Mouse (Mus musculus): ENCODE measurements around the gene Calm2.

The Calm2 gene

GRCm38 (mm10) chr17:87403462-87403861 lies 43.3 kb downstream of the Calm2 start:
- DNase-seq (ENCODE audit: low spot score in 2 of 2): no peak

- no peak for DNase-seq (ENCODE audit: low spot score in 2 of 2)
These were observed 44.3 kb downstream of the Calm2 start for GRCm38 (mm10) chr17:87402444-87402843.

GRCm38 (mm10) chr17:87397088-87397487 lies 49.6 kb downstream of the Calm2 start:
- no peak for DNase-seq (ENCODE audit: low spot score in 2 of 2)

DNA sequence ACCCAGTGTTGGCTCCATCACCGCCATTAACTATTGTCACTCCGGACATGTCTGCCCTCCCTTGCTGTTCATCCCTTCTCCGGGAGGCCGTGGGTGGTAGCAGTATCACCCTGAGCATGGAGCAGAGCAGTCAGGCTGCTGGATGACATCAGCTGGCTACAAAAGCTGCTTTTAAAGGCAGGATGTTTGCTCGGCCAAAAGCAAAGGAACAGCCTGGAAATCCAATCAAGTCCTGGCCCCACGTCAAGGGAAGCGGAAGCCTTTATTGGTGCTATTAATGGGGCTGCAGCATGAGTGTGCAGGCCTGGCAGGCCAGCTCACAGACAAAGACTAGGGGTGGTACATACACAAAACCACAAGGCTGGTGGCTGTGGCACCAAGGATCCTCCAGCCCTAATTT lies 55.5 kb downstream of the Calm2 start:
- DNase-seq (ENCODE audit: low spot score in 2 of 2): no peak

DNA sequence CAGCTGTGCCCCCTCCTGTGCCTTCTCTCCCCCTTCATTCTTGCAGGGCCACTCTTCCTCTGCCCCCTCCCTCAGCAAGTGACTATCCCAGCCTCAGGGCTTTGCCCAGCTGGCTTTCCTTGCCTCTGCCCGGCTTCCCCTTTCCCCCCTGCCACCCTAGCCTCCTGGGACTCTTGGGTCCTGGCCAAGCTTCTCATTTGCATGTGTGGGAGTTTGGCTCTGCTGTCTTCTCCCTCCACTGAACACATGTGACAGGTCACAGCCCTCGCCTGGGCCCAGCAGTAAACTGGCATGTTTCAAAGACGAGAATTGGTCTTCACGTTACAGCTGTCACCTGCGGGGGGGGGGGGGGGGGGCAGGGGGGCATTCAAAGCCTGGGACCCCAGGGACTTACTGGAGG lies 59.7 kb downstream of the Calm2 start:
- DNase-seq (ENCODE audit: low spot score in 2 of 2): no peak

- DNase-seq (ENCODE audit: low spot score in 2 of 2): no peak
These were observed 60.9 kb downstream of the Calm2 start for GRCm38 (mm10) chr17:87385835-87386234.
